Mouse (Mus musculus) thymus, adult 18-20 months (tissue): ENCODE data around the gene 6430548M08Rik.

Experiments used
- DNase-seq, 2 experiments: peaks; one replicate each; pipeline ENCODE4 v3.0.0; 2022; ENCODE audit warnings: mixed read lengths in 2 of 2

Gene 6430548M08Rik

DNA sequence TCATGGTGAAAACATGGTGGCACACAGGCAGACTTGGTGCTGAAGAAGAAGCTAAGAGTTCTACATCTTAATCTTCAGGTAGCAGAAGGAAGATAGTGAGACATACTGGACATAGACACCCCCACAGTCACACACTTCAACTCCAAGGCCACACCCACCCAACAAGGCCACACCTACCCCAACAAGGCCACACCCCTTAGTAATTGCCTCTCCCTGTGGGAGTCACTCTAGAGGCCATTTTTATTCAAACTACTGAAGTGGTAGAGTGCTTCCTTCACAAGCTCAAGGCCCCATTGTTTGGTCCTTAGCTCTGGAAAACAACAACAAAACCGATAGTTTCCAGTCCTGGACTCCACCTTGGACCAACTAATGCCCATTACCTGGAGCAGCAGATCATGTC is 32.1 kb downstream of the 6430548M08Rik start:
- DNase-seq: no peak

DNA sequence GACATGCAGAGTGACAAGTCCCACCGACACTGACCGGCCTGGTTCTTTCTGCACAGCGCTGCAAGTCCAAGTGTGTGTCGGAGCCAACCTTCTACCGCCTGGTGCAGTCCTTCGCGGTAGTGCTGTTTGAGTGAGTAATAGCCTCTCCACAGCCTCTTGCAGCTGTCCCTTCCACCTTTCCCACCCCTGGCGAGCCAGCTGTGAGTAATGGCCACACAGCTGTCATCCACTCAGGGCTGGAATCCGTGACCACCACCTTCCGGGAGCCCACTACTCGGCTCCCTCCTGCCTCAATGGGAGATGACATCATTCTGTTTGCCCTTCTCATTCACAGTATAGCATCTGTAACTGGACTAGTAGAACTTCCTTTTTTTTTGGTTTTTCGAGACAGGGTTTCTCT is 36.1 kb downstream of the 6430548M08Rik start:
- no peak for DNase-seq

DNA sequence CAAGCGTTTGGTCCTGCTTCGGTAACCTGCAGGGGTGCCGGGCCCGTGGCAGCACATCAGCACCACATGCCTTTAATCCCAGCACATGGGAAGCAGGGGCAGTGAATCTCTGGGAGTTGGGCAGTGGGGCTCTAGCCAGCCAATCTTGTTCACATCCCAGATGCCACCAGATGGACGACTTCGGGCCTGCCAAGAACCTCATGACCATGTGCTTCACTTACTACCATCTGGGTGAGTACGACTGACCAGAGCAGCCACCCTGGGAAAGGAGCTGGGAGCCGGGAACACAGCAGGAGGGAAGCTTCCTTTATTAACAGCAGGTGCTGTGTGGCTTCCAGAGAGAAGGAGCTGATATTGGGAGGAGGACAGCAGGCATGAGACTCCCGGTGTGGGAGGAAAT is 37.2 kb downstream of the 6430548M08Rik start:
- DNase-seq: no peak

DNA sequence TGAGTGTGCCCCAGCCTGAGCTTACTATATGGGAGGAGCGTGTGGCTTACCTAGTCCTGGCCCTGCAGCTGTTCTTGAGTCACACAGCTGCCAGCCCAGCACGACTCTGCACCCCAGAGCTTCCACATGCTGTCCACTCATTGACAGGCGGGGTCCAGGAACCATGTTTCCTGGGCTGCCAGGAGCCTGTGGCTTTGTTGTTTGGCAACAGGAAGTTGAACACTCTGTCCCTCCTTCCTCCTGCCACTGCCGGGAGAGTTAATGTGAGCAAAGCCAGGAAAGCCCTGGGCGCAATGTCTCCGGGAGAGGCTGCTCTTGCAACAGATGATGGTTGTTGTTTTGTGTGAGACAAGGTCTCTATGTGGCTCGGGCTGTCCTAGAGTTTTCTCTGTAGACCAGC is 38.7 kb downstream of the 6430548M08Rik start:
- DNase-seq: no peak

DNA sequence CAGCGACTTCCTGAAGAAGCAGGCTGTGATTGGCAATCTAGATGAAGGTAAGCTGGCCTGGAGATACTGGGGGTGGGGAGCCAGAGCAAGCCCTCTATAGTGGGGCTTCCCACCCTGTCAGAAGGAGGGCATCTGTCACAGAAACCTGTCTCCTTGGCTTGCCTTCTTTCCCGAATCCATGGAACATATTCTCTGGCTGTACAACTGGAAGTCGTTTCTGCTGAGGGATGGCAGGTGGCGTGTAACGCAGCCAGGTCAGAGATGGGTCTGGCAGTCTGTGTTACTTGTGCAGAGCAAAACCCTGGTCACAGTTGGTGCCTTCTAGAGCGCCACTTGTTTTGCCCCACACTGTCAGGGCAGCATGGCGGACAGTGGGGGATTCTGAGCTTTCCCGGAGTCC is 46.4 kb downstream of the 6430548M08Rik start:
- DNase-seq: no peak

DNA sequence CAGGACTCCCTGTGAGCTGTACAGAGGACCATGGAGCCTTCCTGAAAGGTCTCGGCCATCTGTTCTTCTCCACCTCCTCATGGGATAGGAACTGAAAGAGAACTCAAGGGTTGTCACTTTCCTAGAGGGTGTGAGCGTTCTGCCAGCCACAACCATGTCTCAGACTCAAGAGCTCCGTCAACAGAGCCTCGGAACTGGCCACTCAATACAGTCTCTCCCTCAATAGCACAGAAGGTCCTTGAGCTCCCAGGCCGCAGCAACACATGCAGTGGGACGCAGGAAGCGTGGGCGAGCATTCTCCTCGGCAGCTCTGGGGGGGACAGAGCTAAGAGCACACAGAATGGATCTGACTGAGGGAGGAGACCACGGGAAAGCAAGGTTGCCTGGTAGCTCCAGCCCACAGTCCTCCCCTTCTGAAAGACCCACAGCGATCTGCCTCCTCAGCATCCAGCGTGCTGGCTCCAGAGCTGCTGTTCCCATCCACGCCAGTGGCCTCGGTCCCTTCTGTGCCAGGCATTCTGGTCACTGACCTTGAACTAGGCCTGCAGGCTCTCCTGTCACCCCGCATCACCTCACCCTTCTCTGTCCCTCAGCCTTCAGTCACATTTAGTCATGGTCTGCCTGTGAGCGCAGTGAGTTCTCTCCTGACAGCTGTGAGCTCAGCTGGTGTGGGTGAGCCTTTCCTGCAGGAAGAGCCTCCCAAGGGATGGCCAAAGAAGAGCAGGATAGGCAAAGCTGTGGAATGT is 47.9 kb downstream of the 6430548M08Rik start:
- DNase-seq: no peak

DNA sequence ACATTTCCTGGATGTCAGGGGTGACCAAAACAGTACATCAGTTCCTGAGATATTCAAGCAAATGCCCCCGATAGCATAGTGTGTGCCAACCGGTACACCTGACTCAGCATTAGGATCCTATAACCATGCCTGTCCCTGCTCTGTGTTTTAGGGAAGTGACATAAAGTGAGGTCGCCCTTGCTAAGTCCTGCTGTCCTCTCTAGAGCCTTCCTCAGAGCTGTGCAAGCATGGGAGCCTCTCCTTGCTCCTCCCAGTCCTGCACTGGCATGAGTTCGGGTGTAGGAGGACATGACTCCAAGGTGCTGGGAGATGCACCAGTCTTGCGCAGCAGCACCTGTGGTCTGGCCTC is 48.4 kb downstream of the 6430548M08Rik start:
- no peak for DNase-seq

DNA sequence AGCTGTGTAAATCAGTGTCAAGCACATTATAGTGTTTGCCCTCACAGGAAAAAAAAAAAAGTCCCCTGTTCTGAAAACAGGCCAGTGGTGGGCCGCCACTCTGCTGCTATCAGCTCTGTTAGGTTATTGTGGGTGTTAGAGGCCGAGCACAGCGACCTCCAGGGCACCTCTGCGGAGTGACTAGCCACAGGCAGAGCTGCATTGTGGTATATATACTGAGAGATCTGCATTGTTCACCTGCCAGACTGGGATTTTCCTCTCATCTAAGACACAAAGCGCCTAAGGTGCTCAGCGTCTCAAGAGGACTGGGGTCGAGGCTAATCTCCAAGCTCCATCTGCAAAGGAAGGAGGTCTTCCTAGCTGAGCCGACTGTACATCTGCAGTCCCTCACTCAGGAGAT is 49.4 kb downstream of the 6430548M08Rik start:
- DNase-seq: no peak

DNA sequence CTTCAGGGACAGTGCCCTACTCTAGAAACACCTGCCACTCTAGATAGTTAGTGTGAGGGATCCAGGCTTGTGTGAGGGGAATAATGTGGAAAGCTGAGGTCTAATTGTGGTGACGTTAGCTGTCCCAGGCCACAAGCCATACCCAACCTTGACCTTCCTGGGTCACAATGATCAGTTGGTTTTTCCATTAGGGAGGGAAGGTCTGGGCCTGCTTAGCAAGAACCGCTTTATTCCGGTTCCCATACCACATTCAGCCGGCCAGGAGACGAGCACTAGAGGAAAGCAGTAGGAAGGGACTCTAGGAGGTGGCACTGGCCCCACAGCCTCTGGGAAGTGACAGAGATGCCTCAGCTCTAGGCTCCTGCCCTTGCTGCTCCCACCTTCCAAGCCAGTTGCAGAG is 50.1 kb downstream of the 6430548M08Rik start:
- DNase-seq: no peak

DNA sequence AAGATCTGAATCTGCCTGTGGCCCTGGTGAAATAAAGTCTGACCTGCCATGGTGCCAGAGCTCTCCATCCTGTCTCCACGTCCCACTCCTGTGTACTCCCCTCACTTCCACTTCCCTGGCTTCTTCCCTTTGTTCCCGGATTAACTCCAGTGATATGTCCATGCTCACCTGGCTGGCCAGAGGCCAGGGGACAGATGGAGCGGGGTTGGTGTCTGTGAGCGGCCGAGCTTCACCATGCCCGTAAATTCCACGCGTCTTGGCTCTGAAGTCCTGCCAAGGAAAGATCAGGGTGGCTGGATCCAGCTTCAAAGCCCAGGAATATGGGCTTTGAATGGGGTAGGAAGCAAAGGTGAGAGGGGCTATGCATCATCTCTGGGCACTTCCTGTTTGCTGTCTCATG is 53.2 kb downstream of the 6430548M08Rik start:
- no peak for DNase-seq

DNA sequence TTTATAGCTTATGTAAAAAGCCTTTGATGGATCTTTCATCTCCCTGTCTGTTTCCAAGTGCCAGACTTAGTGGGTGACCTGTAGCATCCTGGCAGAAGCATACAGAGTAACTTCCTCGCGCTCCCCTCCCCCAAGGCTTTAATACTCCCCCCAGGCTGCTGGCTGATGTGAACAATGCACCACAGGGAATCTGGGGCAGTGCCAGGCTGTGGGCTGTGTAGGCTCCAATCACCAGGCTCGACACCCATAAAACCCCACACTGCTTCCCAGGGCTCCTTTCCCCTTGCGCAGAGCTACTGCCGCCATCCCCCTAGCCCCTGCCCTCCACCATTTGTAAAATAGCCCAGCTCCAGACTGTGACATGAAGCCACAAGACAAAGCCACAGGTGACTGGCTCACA is 53.9 kb downstream of the 6430548M08Rik start:
- DNase-seq: no peak

DNA sequence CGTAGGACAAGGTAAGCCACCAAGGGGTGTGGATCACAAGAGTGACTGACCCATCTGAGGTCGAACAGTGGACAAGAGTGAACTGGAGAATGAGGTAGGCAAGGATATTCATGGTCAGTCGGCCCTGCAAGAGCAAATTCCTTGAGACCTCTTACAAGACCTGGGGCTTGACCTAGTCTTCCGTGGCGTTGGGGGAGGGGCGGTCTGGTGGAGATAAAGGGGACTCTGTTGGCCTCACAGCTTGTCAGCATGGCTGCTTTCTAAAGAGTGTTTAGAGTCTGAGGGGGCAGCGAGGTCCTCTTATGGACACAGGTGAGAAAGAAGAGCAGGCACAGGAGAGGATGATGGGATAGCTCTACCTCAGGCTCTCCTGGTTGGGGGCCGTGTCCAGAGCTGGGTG is 55.2 kb downstream of the 6430548M08Rik start:
- no peak for DNase-seq

DNA sequence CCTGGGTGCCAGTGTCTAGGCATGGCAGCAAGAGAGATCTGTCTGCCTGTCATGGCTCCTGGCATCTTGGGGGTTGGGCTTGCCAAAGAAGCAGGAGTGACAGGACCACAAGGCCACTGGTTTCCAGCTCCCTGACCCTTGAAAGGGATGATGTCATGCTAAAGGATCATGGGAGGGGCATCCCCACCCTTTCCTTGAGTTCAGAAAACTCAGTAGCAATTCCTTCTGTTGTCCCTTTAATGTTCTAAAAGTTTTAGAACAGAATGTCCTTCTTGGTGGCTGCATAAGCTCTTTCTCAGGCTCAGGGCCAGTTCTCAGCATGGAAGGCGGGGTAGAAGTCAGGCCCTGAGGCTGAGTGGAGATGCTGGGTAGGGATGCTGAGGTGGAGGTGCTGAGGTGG is 59.2 kb downstream of the 6430548M08Rik start:
- DNase-seq: no peak

DNA sequence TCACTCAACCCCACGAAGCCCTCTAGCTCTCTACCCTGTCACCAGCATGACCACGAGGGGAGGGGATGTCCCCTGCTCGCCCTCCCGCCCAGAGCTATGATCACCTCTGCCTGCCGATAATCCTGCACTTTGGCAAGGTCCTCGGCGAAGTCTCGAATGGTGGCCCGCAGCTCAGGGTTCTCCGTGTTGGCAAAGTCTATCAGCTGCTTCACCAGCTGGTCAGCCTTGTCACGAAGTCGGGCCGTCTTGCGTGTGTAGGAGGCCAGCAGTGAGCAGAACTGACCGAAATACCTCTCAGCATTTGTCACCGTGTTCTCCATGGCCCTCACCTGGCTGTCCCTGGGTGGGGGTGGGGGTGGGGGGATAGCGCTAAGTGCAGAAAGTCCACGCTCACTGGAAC is 60.7 kb downstream of the 6430548M08Rik start:
- no peak for DNase-seq

DNA sequence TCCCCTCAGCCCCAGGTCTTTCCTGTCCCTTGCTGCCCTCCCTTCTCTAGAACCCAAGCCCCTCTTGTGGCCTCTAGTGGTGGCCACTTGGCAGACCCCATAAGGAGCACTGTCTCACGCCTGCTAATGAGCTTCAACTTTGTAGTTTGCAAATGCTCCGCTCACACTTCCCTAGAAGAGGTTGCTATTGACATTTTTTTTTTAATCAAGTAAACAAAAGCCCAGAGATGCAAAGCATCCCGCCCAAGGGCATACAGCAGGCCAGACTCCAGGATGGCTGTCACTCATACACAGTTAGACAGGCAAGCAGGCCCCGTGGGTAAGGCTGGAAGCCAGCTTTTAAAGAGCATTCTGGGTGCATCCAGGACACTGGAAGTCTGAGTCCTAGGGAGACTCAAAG is 62.7 kb downstream of the 6430548M08Rik start:
- no peak for DNase-seq

DNA sequence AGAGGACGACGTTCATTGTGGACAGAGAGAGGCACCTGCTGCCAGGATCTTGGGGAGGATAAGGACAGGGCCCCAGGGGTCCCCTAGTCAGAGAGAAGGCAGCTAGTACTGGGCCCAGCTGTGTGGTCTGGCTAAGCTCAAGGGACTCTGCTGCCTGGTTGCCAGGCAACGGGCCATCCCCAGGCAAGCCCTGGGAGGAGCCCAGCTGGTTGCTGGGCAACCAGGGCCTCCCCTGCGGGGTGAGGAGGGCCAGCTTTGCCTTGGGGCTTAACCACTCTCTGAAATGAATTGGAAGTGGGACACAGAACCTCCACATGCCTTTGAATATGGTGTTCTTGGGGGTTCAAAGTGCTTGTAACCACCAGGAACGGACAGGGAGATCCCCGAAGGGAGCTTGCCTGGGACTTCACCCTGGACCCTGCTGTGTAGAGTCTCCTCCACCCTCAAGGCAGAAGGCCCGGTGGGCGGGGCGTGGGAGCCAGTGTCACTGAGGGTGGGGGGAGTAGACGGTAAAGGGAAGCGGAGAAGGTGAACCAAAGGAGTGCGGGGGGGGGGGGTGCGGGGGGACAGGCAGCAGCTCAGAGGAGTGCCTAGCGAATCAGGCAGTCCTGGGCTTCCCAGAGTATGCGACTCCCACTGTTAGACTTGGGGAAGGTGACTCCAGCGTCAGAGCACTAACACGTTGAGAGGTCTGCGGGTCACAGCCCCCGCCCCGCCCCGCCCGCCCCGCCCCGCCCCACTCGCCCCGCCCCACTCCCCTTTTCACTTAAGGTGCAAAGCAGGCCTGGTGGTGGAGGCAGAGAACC is 63.6 kb downstream of the 6430548M08Rik start, which contains the start of gene Fam92b:
Fam92b (minus strand) TSS at position 149 of the 806 bp plus-strand sequence.
- DNase-seq: peak in 1 of 2 experiments; percentile 28

DNA sequence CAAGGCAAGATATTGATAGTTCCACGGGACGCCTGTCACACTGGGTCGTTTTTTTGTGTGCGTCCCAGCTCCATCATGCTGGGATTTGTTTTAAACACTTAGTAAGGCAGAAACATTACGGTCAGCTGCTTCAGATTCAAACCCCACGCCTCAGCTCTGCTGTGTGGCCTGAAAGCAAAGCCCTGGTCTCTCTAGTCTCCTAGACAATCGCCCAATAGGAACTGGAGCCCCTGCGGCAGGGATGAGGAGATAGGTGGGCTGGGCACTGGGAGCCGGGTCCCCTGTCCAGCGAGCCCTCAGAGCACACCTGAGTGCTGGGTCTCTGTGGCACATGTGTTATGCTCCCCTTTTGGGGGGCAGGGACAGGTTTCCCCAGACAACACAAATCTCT is 64.2 kb downstream of the 6430548M08Rik start:
- DNase-seq: no peak

DNA sequence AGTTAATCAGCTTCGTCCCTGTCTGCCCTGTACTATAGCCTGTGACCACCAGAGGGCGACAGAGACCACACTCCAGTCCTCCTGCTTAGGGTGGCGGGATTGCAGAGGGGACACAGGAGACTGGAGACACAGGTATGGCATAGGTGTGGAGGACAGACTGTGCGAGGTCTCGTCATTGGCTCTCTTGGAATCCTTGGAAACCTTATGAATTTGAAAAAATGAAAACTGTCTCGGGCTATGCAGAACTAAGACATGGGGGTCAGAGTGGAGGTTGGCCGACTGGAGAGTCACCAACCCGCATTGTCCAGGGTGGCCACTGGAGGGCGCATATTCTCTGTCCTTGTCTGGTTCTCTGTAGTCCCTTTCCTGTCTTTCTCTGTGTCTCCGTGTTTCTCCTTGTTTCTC is 65.1 kb downstream of the 6430548M08Rik start:
- DNase-seq: peak; percentile 58 to 59

DNA sequence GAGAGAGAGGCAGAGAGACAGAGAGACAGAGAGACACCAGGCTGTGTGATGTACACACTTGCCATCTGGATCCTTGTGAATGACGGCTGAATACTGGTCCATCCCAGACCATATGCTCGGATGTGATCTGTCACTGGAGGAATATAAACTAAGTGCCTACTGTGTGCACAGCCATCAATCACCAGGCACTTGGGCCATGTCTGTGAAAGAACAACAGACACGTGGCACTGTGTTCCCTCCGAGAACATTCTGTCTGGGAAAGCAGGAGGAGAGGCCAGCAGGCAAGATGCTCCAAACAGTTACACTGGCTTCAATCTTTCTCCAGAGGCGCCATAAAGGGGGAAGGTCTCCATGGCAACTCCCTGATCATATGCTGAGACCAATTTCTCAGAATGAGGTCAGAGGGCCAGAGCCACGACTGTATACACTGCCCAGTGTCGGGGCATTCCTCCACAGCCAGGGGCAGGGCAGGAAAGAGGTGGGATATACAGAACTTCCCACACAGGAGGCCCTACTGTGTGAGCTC is 66.6 kb downstream of the 6430548M08Rik start:
- DNase-seq: no peak

DNA sequence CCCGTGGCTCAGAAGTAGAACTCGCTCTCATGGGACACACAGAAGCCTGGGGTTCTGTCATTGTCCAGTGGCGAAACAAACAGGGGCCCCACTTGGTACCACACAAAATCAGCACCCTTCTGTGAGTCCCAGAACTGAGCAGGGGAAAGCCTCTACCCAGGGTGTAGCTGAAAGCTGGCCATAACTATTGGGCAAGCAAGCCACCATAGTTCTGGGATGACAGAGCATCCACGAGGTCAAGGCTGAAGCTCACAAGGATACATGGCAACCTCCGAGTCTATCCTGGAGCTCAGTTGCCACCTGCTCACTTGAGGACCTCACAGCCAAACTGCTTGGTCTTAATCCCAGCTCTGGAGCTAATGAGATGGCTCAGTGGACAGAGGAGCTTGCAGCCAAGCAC is 67.3 kb downstream of the 6430548M08Rik start:
- no peak for DNase-seq

DNA sequence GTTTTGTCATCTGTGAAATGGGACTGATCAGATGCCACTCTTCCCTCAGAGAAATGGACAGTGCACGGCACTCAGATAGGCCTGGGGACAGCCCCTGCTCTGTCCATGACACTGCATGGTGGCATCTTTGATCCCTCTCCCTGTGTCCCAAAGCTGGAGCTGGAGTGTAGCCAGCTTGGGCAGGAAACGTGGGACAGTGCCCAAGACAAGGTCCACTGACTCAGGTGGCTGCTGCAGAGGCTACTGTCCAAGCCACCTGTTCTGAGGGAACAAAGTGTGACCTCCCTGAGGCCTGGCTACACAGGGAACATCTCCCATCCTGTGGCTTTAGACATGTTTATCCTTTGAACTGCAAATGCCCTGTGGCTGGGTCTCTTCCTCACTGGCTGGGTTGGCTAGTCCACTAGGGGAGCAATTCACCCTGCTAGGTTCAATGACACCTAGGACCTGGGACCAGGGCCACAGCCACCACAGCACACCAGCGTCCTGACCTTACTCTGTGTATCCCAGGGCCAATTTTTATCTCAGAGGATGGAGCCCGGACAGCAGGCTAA is 68.0 kb downstream of the 6430548M08Rik start:
- no peak for DNase-seq

DNA sequence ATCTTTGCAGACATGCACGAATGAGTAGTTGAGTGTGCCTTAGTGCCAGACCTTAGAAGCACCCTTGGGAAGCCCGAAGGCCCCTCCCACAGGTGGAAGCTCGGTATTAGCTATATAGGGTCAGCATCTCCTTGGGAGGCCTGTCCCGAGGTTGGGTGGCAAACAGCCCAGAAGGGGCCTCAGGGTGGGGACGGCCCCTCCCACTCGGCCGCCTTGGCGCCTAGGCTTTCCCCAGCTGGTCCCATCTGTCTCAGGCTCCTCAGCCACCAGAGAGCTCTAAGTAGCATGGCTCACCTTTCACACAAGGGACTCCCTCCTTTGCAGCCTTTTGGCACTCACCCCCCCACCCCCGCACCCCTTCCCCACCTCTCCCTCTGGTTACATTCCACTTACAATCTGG is 70.4 kb downstream of the 6430548M08Rik start:
- DNase-seq: no peak

DNA sequence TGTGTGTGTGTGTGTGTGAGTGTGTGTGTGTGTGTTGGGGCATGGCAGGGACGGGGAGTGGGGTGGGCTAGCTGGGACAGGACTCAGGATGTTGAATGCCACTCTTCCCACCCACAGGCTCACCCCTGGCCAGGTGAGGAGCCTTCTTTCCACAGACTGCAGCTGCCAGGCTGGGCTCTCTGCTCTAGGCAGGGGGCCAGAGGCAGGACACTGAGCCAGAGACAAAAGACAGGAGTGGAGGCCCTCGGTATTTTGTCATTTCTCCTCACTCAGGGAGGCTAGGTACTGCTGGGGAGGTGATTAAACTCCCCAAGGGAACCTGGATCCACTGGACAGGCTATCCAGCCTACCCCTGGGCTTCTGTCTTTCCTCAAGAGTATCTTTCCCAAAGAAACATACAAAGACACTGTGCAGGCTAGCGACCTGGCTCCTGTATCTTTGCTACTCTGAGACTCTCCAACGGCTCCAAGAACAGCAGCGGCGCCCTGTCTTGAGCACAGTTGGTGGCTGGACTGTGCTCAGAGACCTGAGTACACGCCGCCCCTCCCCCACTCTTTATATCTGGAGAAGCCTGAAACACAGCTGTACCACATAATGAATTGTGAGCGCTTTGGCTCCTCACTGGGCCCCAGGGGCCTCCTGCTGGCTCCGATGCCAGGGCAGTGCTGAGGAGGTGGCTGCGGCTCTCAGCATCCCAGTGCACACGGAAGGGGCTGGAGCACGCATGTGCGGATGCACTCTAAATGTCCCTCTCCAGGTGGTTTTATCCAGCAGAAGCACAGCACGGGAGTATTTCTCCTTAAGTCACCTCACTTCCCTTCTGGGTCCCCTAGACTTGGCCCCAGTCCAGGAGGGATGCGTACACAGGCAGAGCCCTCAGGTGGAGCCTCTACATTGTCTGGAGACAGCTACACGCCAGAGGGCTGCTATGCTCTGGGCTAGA is 71.2 kb downstream of the 6430548M08Rik start:
- no peak for DNase-seq
